Mouse (Mus musculus): ENCODE measurements around the gene Cyp26a1.

DNA sequence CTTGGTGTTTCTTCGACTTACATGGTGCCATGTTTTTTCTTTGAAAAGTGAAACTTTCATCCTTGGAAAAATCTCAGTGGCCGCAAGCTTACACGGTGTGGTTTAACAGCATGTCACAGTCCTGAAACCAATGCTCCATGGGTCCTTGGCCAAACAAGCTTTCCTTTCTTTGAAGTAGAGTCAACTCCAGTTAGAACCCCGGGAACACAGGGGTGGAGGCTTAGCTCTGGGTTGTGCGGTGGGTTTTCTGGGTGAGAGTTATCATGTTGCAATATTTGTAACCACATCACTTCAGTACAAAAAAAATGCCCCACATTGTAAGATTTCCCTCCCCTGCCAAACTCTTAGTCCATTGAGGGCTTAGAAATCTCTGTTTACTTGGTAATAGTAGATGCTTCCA, 8.1 kb downstream of the Cyp26a1 start:
- no peak for TF ChIP-seq GATA1 (IDR thresholded peaks at IDR 0.05; ENCODE audit: low read length)
- TF ChIP-seq TAL1 (IDR thresholded peaks at IDR 0.05; ENCODE audit: low read length) = no peak
